Mouse (Mus musculus): ENCODE measurements around the gene Scnn1g.

- peak; percentile 61; the same call in 1 of the 2 replicates for TF ChIP-seq POLR2A (IDR thresholded peaks at IDR 0.05; ENCODE audit: insufficient read depth, low read depth, low read length)
- no peak for TF ChIP-seq CTCF (IDR thresholded peaks at IDR 0.05; ENCODE audit: insufficient read depth, low read depth, low read length)
Measured at GRCm38 (mm10) chr7:121707073-121707667, 27.1 kb upstream of the Scnn1g start, which contains the start of gene Usp31.
